Mouse (Mus musculus): ENCODE data around the gene Tmem234. TPM values are rescaled to one million over a fixed set of nuclear protein-coding genes. Genes with fewer than 3 reads are reported as not detected.

Tmem234 gene
- polyA plus RNA-seq, 1 experiment from 2014 or later = 177 TPM

DNA sequence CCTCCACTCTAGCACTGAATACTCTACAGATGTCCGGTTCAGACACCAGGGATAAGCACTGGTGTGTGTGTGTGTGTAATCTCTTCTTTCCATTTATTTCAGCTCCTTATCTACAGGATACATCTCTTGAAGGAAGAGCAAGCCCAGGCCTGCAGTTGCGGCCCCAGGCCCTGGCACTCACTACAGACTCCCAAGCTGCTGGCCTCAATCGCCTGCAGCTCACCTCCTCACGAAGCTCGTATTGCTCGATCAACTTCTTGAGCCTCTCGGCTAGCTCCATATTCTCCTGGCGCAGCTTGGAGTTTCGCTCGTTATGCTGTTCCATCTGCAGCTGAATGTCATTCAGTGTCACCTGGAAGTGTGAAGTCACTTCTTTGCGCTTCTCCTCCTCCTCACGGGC, 31.4 kb downstream of the Tmem234 start:
- no peak overlapping the region for H3K27ac ChIP-seq (ENCODE audit: low read depth, low read length)
- WGBS (ENCODE audit: insufficient replicate concordance) = 91% methylated on average over 12 of the region's 12 CpGs
- no peaks in the 10 kb centered on the region for H3K27me3 ChIP-seq (ENCODE audit: control insufficient read depth, insufficient read depth, low read length)
- no peaks in the 10 kb centered on the region for H3K9me3 ChIP-seq (replicated peaks; ENCODE audit: control insufficient read depth, low read length)
- ATAC-seq (replicated peaks; ENCODE audit: insufficient number of reproducible peaks, low FRiP score, low TSS enrichment) = no peak
- peaks cover 80% of the 10 kb centered on the region for H3K36me3 ChIP-seq (ENCODE audit: control insufficient read depth, insufficient read depth, low read length)
- no peak overlapping the region for H3K4me2 ChIP-seq
- H3K4me1 ChIP-seq (ENCODE audit: control insufficient read depth, insufficient read depth, low read length) = no peaks in the 10 kb centered on the region
- no peak overlapping the region for H3K4me3 ChIP-seq (ENCODE audit: low read depth, low read length)
- no peak overlapping the region for H3K9ac ChIP-seq (ENCODE audit: low read depth, low read length)

DNA sequence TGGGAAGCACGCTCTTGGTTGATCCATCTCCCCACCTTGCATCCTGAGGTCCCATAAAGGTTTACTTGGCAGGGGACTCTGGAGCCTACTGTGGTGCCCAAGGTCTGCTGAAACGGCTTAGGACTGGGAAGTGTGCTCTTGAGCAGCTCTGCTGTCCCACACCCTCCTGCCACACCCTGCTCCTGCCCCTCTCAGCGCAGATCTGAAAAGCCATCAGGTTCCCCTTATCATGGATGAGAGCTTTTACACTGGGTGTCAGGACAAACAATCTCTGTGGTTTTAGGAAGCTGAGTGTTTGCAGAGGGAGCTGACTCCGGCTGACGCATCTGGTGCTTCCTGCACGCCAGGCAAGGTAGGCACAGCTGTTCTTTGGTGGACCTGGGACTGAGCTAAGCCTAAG, 33.4 kb downstream of the Tmem234 start:
- 83% methylated on average over 6 of the region's 6 CpGs for WGBS (ENCODE audit: insufficient replicate concordance)
- no peaks in the 10 kb centered on the region for H3K27me3 ChIP-seq (ENCODE audit: control insufficient read depth, insufficient read depth, low read length)
- ATAC-seq (replicated peaks; ENCODE audit: insufficient number of reproducible peaks, low FRiP score, low TSS enrichment) = no peak
- H3K36me3 ChIP-seq (ENCODE audit: control insufficient read depth, insufficient read depth, low read length) = peaks cover 81% of the 10 kb centered on the region
- no peak overlapping the region for H3K27ac ChIP-seq (ENCODE audit: low read depth, low read length)
- H3K9me3 ChIP-seq (replicated peaks; ENCODE audit: control insufficient read depth, low read length) = no peaks in the 10 kb centered on the region
- no peak overlapping the region for H3K9ac ChIP-seq (ENCODE audit: low read depth, low read length)
- H3K4me2 ChIP-seq = no peak overlapping the region
- no peaks in the 10 kb centered on the region for H3K4me1 ChIP-seq (ENCODE audit: control insufficient read depth, insufficient read depth, low read length)
- H3K4me3 ChIP-seq (ENCODE audit: low read depth, low read length) = no peak overlapping the region

DNA sequence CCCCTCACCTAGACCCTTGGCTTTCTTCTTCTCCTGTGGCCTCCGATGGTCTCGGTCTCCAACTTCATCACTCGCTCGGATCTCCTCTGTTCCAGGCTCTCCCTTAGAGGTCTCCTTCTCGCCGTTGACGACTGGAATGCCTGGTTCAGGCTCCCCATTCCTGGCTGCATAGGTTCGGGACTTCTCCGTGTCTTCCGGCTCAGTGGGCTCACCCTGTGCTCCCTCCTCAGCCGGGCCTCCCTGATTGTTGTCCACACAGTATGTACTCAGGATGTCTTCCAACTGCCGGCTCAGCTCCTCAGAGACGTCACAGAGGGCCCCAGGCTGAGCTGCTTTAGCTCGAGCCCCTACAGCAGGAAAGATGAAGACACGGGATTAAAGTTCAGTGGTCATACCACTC, 38.8 kb downstream of the Tmem234 start:
- H3K4me3 ChIP-seq (ENCODE audit: low read depth, low read length) = peak overlapping the region; percentile 69; the same call in 1 of the 2 replicates
- no peak overlapping the region for H3K9ac ChIP-seq (ENCODE audit: low read depth, low read length)
- no peak overlapping the region for H3K27ac ChIP-seq (ENCODE audit: low read depth, low read length)
- ATAC-seq (replicated peaks; ENCODE audit: insufficient number of reproducible peaks, low FRiP score, low TSS enrichment) = no peak
- peaks cover 38% of the 10 kb centered on the region for H3K36me3 ChIP-seq (ENCODE audit: control insufficient read depth, insufficient read depth, low read length)
- H3K4me2 ChIP-seq = peak overlapping the region; percentile 96
- no peaks in the 10 kb centered on the region for H3K27me3 ChIP-seq (ENCODE audit: control insufficient read depth, insufficient read depth, low read length)
- H3K9me3 ChIP-seq (replicated peaks; ENCODE audit: control insufficient read depth, low read length) = no peaks in the 10 kb centered on the region
- peaks cover 13% of the 10 kb centered on the region; the same call in 1 of the 2 replicates for H3K4me1 ChIP-seq (ENCODE audit: control insufficient read depth, insufficient read depth, low read length)
- 84% methylated on average over 15 of the region's 15 CpGs for WGBS (ENCODE audit: insufficient replicate concordance)

DNA sequence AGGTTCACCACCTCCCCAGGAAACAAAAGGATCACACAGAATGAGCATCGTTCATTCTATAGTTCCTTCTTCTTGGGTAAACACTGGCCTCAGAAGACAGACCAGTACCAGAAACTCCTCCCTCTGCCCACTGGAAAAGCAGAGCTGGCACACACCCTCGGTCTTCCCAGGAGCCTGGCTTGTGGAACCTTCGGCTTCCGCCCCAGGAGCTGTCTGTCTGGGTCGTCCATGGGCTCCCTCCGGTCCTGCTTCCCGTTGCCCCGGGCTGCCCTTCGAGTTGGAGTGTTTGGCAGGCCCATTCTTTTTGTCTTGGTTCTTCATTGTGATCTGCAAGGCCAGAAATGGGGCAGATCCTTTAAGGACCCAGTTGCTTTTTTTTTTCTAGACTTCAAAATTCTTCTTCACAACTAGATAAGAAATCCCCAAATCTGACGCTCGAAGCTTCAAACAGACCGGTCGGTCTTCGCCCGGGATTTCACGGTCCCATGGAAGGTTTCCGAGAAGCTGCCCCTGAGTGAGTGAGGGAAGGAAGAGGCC, 39.7 kb downstream of the Tmem234 start:
- H3K4me1 ChIP-seq (ENCODE audit: control insufficient read depth, insufficient read depth, low read length) = peaks cover 13% of the 10 kb centered on the region; the same call in 1 of the 2 replicates
- H3K4me3 ChIP-seq (ENCODE audit: low read depth, low read length) = peak overlapping the region; percentile 69
- 7% methylated on average over 17 of the region's 17 CpGs for WGBS (ENCODE audit: insufficient replicate concordance)
- H3K27ac ChIP-seq (ENCODE audit: low read depth, low read length) = peak overlapping the region; percentile 94
- H3K9me3 ChIP-seq (replicated peaks; ENCODE audit: control insufficient read depth, low read length) = no peaks in the 10 kb centered on the region
- H3K4me2 ChIP-seq = peak overlapping the region; percentile 96
- no peak for ATAC-seq (replicated peaks; ENCODE audit: insufficient number of reproducible peaks, low FRiP score, low TSS enrichment)
- H3K27me3 ChIP-seq (ENCODE audit: control insufficient read depth, insufficient read depth, low read length) = no peaks in the 10 kb centered on the region
- H3K36me3 ChIP-seq (ENCODE audit: control insufficient read depth, insufficient read depth, low read length) = peaks cover 31% of the 10 kb centered on the region
- peak overlapping the region; percentile 83 for H3K9ac ChIP-seq (ENCODE audit: low read depth, low read length)

DNA sequence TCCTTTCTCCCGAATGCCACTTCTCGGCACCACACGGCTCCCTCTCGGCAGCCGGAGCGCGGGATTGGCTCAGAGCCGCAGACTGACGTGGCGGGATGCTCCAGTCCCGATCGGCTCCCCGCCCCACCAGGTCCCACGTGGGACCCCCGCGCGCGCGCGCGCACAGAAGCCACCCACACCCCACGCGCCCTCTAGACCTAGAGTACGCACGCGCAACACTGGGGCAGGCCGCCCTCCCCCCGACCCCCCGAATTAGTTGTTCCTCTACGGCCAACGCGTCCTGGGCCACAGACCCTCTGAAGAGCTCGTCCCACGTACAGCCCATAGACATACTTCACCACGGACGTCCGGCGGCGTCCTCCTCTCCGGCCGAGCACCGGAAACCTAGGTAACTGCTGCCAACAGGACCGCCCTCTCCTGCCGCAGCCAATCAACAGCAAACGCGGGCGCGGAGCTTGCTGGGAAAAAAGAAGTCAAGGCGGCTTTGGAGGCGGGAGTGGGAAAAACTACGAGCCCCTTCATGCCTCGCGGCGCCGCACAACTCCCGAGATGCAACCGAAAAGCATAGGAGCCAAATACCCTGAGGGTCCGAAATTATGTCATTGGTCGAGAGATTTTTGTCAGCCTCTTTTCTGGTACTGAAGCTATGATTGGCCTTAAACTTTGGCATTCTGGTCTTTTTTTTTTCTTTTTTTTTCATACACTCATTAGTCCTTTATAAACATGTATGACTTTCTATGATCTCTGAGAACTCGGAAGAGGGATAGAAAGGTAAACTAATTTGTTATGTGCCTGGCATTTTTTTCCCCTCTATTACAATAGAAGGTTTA, 40.4 kb downstream of the Tmem234 start, which contains the start of gene Txlna:
TSS of gene Txlna (minus strand) at position 428 of the 830 bp plus-strand sequence.
- peak; percentile 96 for ATAC-seq (replicated peaks; ENCODE audit: insufficient number of reproducible peaks, low FRiP score, low TSS enrichment)
- Histone ChIP-seq H3K27me3 (ENCODE audit: control insufficient read depth, insufficient read depth, low read length) (no peaks in the 10 kb centered on the region), H3K9ac (ENCODE audit: low read depth, low read length) (peak within 1 kb of the TSS; percentile 83), H3K4me2 (peak within 1 kb of the TSS; percentile 96), H3K36me3 (ENCODE audit: control insufficient read depth, insufficient read depth, low read length) (peaks cover 27% of the 10 kb centered on the region), H3K27ac (ENCODE audit: low read depth, low read length) (peak within 1 kb of the TSS; percentile 94), H3K4me3 (ENCODE audit: low read depth, low read length) (peak within 1 kb of the TSS; percentile 69), H3K9me3 (replicated peaks; ENCODE audit: control insufficient read depth, low read length) (no peaks in the 10 kb centered on the region), H3K4me1 (ENCODE audit: control insufficient read depth, insufficient read depth, low read length) (peaks cover 13% of the 10 kb centered on the region; the same call in 1 of the 2 replicates)
- under 1% methylated on average over 60 of the region's 60 CpGs for WGBS (ENCODE audit: insufficient replicate concordance)

DNA sequence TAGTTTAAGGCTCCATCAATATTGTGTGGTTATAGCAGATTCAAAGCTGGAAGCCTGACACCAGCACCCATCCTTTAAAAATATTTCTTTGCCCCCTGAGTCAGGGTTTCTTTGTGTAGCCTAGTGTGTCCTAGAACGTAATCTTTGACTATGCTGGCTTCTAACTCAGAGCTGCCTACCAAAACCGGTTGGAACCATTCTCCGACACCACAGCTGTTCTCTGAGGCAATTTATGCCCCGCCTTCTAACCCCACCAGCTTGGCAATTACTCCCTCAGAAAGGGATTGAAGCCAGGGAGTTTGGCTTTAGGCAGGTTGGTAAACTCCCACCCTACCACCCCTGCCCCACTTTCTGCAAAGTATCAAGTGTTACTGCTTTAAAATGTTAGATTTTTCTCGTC, 41.3 kb downstream of the Tmem234 start:
- Histone ChIP-seq H3K4me1 (ENCODE audit: control insufficient read depth, insufficient read depth, low read length) (peaks cover 13% of the 10 kb centered on the region; the same call in 1 of the 2 replicates), H3K36me3 (ENCODE audit: control insufficient read depth, insufficient read depth, low read length) (peaks cover 24% of the 10 kb centered on the region), H3K9me3 (replicated peaks; ENCODE audit: control insufficient read depth, low read length) (no peaks in the 10 kb centered on the region), H3K27ac (ENCODE audit: low read depth, low read length) (no peak overlapping the region), H3K4me2 (peak overlapping the region; percentile 20; the same call in 1 of the 2 replicates), H3K9ac (ENCODE audit: low read depth, low read length) (no peak overlapping the region), H3K4me3 (ENCODE audit: low read depth, low read length) (peak overlapping the region; percentile 8; the same call in 1 of the 2 replicates), H3K27me3 (ENCODE audit: control insufficient read depth, insufficient read depth, low read length) (no peaks in the 10 kb centered on the region)
- 54% methylated on average over 5 of the region's 5 CpGs for WGBS (ENCODE audit: insufficient replicate concordance)
- no peak for ATAC-seq (replicated peaks; ENCODE audit: insufficient number of reproducible peaks, low FRiP score, low TSS enrichment)

DNA sequence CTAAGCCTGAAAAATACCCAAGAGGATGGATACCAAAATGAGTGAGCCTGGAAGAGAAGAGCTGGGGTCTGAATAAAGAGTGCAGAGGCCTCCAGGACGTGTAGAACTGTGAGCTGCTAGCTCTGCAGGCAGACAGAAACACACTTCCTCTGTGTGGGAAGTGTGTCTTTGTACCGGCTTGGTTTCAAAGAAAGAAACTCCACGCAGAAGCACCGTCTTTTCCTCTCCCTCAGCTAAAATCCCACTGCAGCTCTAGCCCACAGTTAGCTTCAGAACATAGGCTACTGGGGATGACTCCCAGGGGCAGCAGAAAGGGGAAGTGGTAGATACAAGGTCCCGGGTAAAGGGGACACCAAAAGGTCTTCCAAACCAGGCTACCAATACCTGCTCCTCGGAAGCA, 44.7 kb downstream of the Tmem234 start:
- Histone ChIP-seq H3K27me3 (ENCODE audit: control insufficient read depth, insufficient read depth, low read length) (no peaks in the 10 kb centered on the region), H3K27ac (ENCODE audit: low read depth, low read length) (no peak overlapping the region), H3K4me2 (no peak overlapping the region), H3K4me1 (ENCODE audit: control insufficient read depth, insufficient read depth, low read length) (0 out of 2 replicates have a peak, but pooled peaks cover 2% of the 10 kb centered on the region), H3K4me3 (ENCODE audit: low read depth, low read length) (no peak overlapping the region), H3K9ac (ENCODE audit: low read depth, low read length) (no peak overlapping the region), H3K36me3 (ENCODE audit: control insufficient read depth, insufficient read depth, low read length) (peaks cover 28% of the 10 kb centered on the region), H3K9me3 (replicated peaks; ENCODE audit: control insufficient read depth, low read length) (no peaks in the 10 kb centered on the region)
- no peak for ATAC-seq (replicated peaks; ENCODE audit: insufficient number of reproducible peaks, low FRiP score, low TSS enrichment)
- 84% methylated on average over 6 of the region's 6 CpGs for WGBS (ENCODE audit: insufficient replicate concordance)

DNA sequence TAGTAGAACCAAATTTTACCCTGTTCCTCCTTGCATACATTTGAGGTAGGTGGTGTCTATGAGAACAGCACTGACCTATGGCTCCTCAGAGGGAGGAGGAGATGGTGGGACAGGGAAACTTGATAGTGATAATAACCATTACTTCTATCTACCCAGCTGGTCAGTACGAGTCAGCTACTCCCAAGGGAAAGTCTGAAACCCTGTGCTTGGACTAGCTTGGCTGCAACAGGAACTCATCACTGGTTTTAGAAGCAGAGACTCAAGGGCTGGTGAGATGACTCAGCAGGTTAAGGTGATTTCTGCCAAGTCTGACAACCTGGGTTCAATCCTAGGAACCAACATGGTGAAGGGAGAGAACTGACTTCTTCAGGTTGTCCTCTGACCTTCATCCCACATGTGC, 48.2 kb downstream of the Tmem234 start:
- H3K36me3 ChIP-seq (ENCODE audit: control insufficient read depth, insufficient read depth, low read length) = peaks cover 41% of the 10 kb centered on the region

More for the DNA sequence above, 48.2 kb downstream of the Tmem234 start:
- Histone ChIP-seq H3K9ac (ENCODE audit: low read depth, low read length) (no peak overlapping the region), H3K4me3 (ENCODE audit: low read depth, low read length) (no peak overlapping the region), H3K4me1 (ENCODE audit: control insufficient read depth, insufficient read depth, low read length) (no peaks in the 10 kb centered on the region), H3K9me3 (replicated peaks; ENCODE audit: control insufficient read depth, low read length) (no peaks in the 10 kb centered on the region), H3K27ac (ENCODE audit: low read depth, low read length) (no peak overlapping the region), H3K27me3 (ENCODE audit: control insufficient read depth, insufficient read depth, low read length) (no peaks in the 10 kb centered on the region), H3K4me2 (no peak overlapping the region)
- WGBS (ENCODE audit: insufficient replicate concordance) = 70% methylated on average over 1 of the region's 1 CpGs
- ATAC-seq (replicated peaks; ENCODE audit: insufficient number of reproducible peaks, low FRiP score, low TSS enrichment) = no peak

All from heart, embryonic 11.5 days (tissue).